13 mouse cellular contexts compared by ENCODE assay signal in the genomic region with DNA sequence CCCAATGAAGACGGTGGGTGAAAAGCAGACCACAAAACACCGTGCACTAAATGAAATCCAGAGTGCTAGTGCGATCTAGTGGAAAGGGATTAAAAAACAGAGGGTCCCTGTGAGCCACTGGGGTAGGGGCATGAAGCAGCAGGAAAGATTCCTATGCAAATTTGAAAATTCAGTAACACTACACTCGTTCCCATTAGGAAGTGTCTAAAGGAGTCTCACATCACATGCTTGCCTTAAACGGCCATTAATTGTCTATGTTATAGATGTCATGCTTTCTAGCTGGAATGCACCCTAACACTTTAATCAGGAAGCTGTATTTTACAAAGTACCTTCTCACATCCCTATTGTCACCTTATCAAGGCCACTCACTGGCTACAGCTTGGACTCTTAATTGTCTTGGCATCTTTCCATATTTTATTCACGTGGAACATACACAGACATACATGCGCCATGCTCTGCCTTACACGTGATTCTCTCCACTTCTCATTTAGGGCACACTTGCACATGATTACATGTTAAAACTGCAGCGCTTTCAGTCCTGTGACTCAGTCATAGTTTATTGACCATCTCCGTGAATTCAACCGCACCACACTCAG. TPM values are rescaled to one million over a fixed set of nuclear protein-coding genes. Genes with fewer than 3 reads are reported as not detected.
DNase-seq lines count a peak whose midpoint lies in the region; ATAC-seq and TF ChIP-seq lines count a peak whose summit lies in the region.
"Had no signal": no experiment of that assay in that cellular context is flagged by ENCODE, and none has a peak within 500 bp of the region (broad histone marks: within the 10 kb centered on the region; RNA-seq: fewer than 3 reads in every experiment).

No protein-coding gene starts in this region.

- H3K27me3 ChIP-seq in heart, embryonic 10.5 days (ENCODE audit: insufficient read depth, poor library complexity, severe bottlenecking), result no peaks in the 10 kb centered on the region
- H3K27me3 ChIP-seq in forebrain, embryonic 10.5 days (ENCODE audit: poor library complexity, severe bottlenecking), result peaks cover 11% of the 10 kb centered on the region
- no peaks in the 10 kb centered on the region for H3K27me3 ChIP-seq in hindbrain, embryonic 16.5 days (replicated peaks; ENCODE audit: control insufficient read depth, insufficient read depth, low read length)
- no peaks in the 10 kb centered on the region for H3K27me3 ChIP-seq in midbrain, postnatal 0 days (ENCODE audit: insufficient read depth, low read length)
- H3K27me3 ChIP-seq in intestine, embryonic 15.5 days (replicated peaks), result no peaks in the 10 kb centered on the region
- H3K27me3 ChIP-seq: liver, embryonic 13.5 days had no signal

- no peak overlapping the region for H3K27ac ChIP-seq in heart, embryonic 10.5 days
- peak overlapping the region; percentile 70 for H3K27ac ChIP-seq in forebrain, embryonic 10.5 days
- no peak overlapping the region for H3K27ac ChIP-seq in hindbrain, embryonic 16.5 days (ENCODE audit: low read depth, low read length)
- H3K27ac ChIP-seq in midbrain, postnatal 0 days (ENCODE audit: low read depth, low read length), result no peak overlapping the region
- no peak overlapping the region for H3K27ac ChIP-seq in intestine, embryonic 15.5 days
- H3K27ac ChIP-seq: liver, embryonic 13.5 days had no signal

- H3K36me3 ChIP-seq in heart, embryonic 10.5 days, result no peaks in the 10 kb centered on the region
- H3K36me3 ChIP-seq in forebrain, embryonic 10.5 days (replicated peaks), result peaks cover 11% of the 10 kb centered on the region; the same call in 1 of the 2 replicates
- no peaks in the 10 kb centered on the region for H3K36me3 ChIP-seq in hindbrain, embryonic 16.5 days (ENCODE audit: control insufficient read depth, insufficient read depth, low read length)
- no peaks in the 10 kb centered on the region for H3K36me3 ChIP-seq in midbrain, postnatal 0 days (ENCODE audit: insufficient read depth, low read length)
- H3K36me3 ChIP-seq in intestine, embryonic 15.5 days, result no peaks in the 10 kb centered on the region
- H3K36me3 ChIP-seq: G1E; liver, embryonic 13.5 days had no signal

- DNase-seq in heart, adult 11 months, result peak; percentile 61
- no peak for DNase-seq in heart, embryonic 10.5 days (ENCODE audit: low spot score)
- DNase-seq in forebrain, embryonic 10.5 days (ENCODE audit: extremely low spot score, low spot score), result no peak
- no peak for DNase-seq in midbrain, postnatal 0 days (ENCODE audit: low spot score)
- no peak for DNase-seq in kidney, postnatal 4 days
- DNase-seq in adrenal gland, postnatal 10 days, result no peak
- DNase-seq: cerebellum, postnatal 10 days; liver, embryonic 13.5 days; thymus, postnatal 25 days had no signal

- 0 out of 2 replicates have a peak, but pooled peaks have one; percentile 34 for ATAC-seq in hindbrain, embryonic 16.5 days
- peak; percentile 39; the same call in 1 of the 2 replicates for ATAC-seq in midbrain, postnatal 0 days (ENCODE audit: low FRiP score)
- ATAC-seq in intestine, embryonic 15.5 days, result no peak

- H3K9ac ChIP-seq in hindbrain, embryonic 16.5 days (ENCODE audit: low read depth, low read length), result no peak overlapping the region
- no peak overlapping the region for H3K9ac ChIP-seq in midbrain, postnatal 0 days (replicated peaks; ENCODE audit: low read length, poor library complexity, severe bottlenecking)
- H3K9ac ChIP-seq in intestine, embryonic 15.5 days, result no peak overlapping the region
- H3K9ac ChIP-seq: liver, embryonic 13.5 days had no signal

- H3K4me1 ChIP-seq in heart, embryonic 10.5 days, result peaks cover 33% of the 10 kb centered on the region
- peaks cover 70% of the 10 kb centered on the region for H3K4me1 ChIP-seq in forebrain, embryonic 10.5 days
- peaks cover 14% of the 10 kb centered on the region for H3K4me1 ChIP-seq in hindbrain, embryonic 16.5 days (ENCODE audit: control insufficient read depth, insufficient read depth, low read depth, low read length)
- peaks cover 9% of the 10 kb centered on the region for H3K4me1 ChIP-seq in midbrain, postnatal 0 days (ENCODE audit: insufficient read depth, low read length)
- 0 out of 2 replicates have a peak, but pooled peaks cover under 1% of the 10 kb centered on the region for H3K4me1 ChIP-seq in intestine, embryonic 15.5 days (replicated peaks)

- H3K4me2 ChIP-seq in hindbrain, embryonic 16.5 days (ENCODE audit: low read length), result 0 out of 2 replicates have a peak overlapping the region, but pooled peaks have one; percentile 1
- H3K4me2 ChIP-seq in midbrain, postnatal 0 days (ENCODE audit: low read depth, low read length, poor library complexity, severe bottlenecking), result no peak overlapping the region
- no peak overlapping the region for H3K4me2 ChIP-seq in intestine, embryonic 15.5 days (replicated peaks)
- H3K4me2 ChIP-seq: liver, embryonic 13.5 days had no signal

- no peaks in the 10 kb centered on the region for H3K9me3 ChIP-seq in heart, embryonic 10.5 days
- H3K9me3 ChIP-seq in forebrain, embryonic 10.5 days, result no peaks in the 10 kb centered on the region
- no peaks in the 10 kb centered on the region for H3K9me3 ChIP-seq in hindbrain, embryonic 16.5 days (ENCODE audit: control insufficient read depth, low read length)
- H3K9me3 ChIP-seq in midbrain, postnatal 0 days (ENCODE audit: low read length), result no peaks in the 10 kb centered on the region
- no peaks in the 10 kb centered on the region for H3K9me3 ChIP-seq in intestine, embryonic 15.5 days
- H3K9me3 ChIP-seq: G1E; liver, embryonic 13.5 days had no signal

- WGBS in heart, embryonic 10.5 days, result 42% methylated on average over 11 of the region's 11 CpGs
- WGBS in forebrain, embryonic 10.5 days, result 25% methylated on average over 11 of the region's 11 CpGs
- WGBS in hindbrain, embryonic 16.5 days, result 26% methylated on average over 11 of the region's 11 CpGs
- WGBS in midbrain, postnatal 0 days, result 34% methylated on average over 11 of the region's 11 CpGs
- WGBS in intestine, embryonic 15.5 days, result 65% methylated on average over 11 of the region's 11 CpGs

- TF ChIP-seq CTCF in midbrain, postnatal 0 days (IDR thresholded peaks at IDR 0.05), result peak; percentile 14

- no peak overlapping the region for H3K4me3 ChIP-seq in heart, embryonic 10.5 days
- H3K4me3 ChIP-seq in forebrain, embryonic 10.5 days, result peak overlapping the region; percentile 23
- no peak overlapping the region for H3K4me3 ChIP-seq in hindbrain, embryonic 16.5 days (ENCODE audit: low read length)
- H3K4me3 ChIP-seq in midbrain, postnatal 0 days (ENCODE audit: low read depth, low read length), result no peak overlapping the region
- H3K4me3 ChIP-seq in intestine, embryonic 15.5 days (replicated peaks), result no peak overlapping the region
- H3K4me3 ChIP-seq: erythroblast, embryonic 14.5 days; liver, embryonic 13.5 days had no signal

RNA-seq across cellular contexts. Expression of a gene that starts 8.9 kb away (rescaled TPM):
- 52.9 and 58.3 TPM in 2 replicates for polyA plus RNA-seq in heart, embryonic 10.5 days (2016; fragmentation: Nextera tagmentation; extraction: Ambion mirVana)
- 49.9 and 50.4 TPM in 2 replicates for polyA plus RNA-seq in forebrain, embryonic 10.5 days (2016; fragmentation: Nextera tagmentation; extraction: Ambion mirVana)
- 58.3 and 59.7 TPM in 2 replicates for polyA plus RNA-seq in hindbrain, embryonic 16.5 days (2015; fragmentation: Nextera tagmentation; extraction: Ambion mirVana)
- total RNA-seq in midbrain, postnatal 0 days (2014; rRNA removed), result 35.0 and 36.3 TPM in 2 replicates
- 44.6 and 49.2 TPM in 2 replicates for polyA plus RNA-seq in midbrain, postnatal 0 days (2015; fragmentation: Nextera tagmentation; extraction: Ambion mirVana)
- 45.6 and 47.5 TPM in 2 replicates for polyA plus RNA-seq in intestine, embryonic 15.5 days (2015; fragmentation: Nextera tagmentation; extraction: Ambion mirVana)
- total RNA-seq in adrenal gland, postnatal 10 days (2021), result 10 to 100 TPM; 57.3 to 65.7 TPM
- polyA plus RNA-seq: erythroblast, embryonic 14.5 days; G1E had no signal

RNA-seq across cellular contexts. Expression of a gene that starts 9.0 kb away (rescaled TPM):
- 5.9 and 16.6 TPM in 2 replicates for polyA plus RNA-seq in heart, embryonic 10.5 days (2016; fragmentation: Nextera tagmentation; extraction: Ambion mirVana)
- polyA plus RNA-seq in forebrain, embryonic 10.5 days (2016; fragmentation: Nextera tagmentation; extraction: Ambion mirVana), result 11.8 and 12.9 TPM in 2 replicates
- polyA plus RNA-seq in hindbrain, embryonic 16.5 days (2015; fragmentation: Nextera tagmentation; extraction: Ambion mirVana), result 4.6 and 7.0 TPM in 2 replicates
- total RNA-seq in midbrain, postnatal 0 days (2014; rRNA removed), result 55.9 and 62.9 TPM in 2 replicates
- polyA plus RNA-seq in midbrain, postnatal 0 days (2015; fragmentation: Nextera tagmentation; extraction: Ambion mirVana), result 4.7 and 6.7 TPM in 2 replicates
- 2.8 and 3.2 TPM in 2 replicates for polyA plus RNA-seq in intestine, embryonic 15.5 days (2015; fragmentation: Nextera tagmentation; extraction: Ambion mirVana)
- total RNA-seq in adrenal gland, postnatal 10 days (2021), result 100 to 1,000 TPM; 283 to 299 TPM
- polyA plus RNA-seq: G1E had no signal
